In genomic region chr7:143951172-143951571, GRCm38 (mm10) we compare ENCODE assay signal across 9 mouse cellular contexts. TPM values are rescaled to one million over a fixed set of nuclear protein-coding genes. Genes with fewer than 3 reads are reported as not detected.
DNase-seq lines count a peak whose midpoint lies in the region; ATAC-seq and TF ChIP-seq lines count a peak whose summit lies in the region.
"Had no signal": no experiment of that assay in that cellular context is flagged by ENCODE, and none has a peak within 500 bp of the region (broad histone marks: within the 10 kb centered on the region; RNA-seq: fewer than 3 reads in every experiment).

No protein-coding gene starts in this region.

- TF ChIP-seq RAD21 in CH12.LX (IDR thresholded peaks at IDR 0.05; ENCODE audit: low read depth, low read length) = peak; percentile 12

- no peaks in the 10 kb centered on the region for H3K4me1 ChIP-seq in hindbrain, embryonic 10.5 days (replicated peaks)
- no peaks in the 10 kb centered on the region for H3K4me1 ChIP-seq in hindbrain, embryonic 14.5 days (replicated peaks; ENCODE audit: control insufficient read depth, insufficient read depth, low read length)
- H3K4me1 ChIP-seq in CH12.LX (ENCODE audit: control insufficient read depth in 1 of 2, insufficient read depth in 2 of 2) = no peaks in the 10 kb centered on the region
- H3K4me1 ChIP-seq in cortical plate, adult 2 months (ENCODE audit: control insufficient read depth, insufficient read depth, low read length) = no peaks in the 10 kb centered on the region
- H3K4me1 ChIP-seq in lung, adult 2 months (ENCODE audit: control insufficient read depth, insufficient read depth, low read length) = no peaks in the 10 kb centered on the region
- H3K4me1 ChIP-seq: limb, embryonic 13.5 days had no signal

- ATAC-seq in hindbrain, embryonic 14.5 days (ENCODE audit: low FRiP score) = no peak

- peak in 1 of 2 experiments; percentile 46; a peak in 2 of 4 replicates for TF ChIP-seq CTCF in CH12.LX (conservative IDR thresholded peaks at IDR 0.05 in 1 of 2, IDR thresholded peaks at IDR 0.05 in 1 of 2; ENCODE audit: low read depth in 2 of 2, low read length in 2 of 2)
- peak; percentile 46 for TF ChIP-seq CTCF in cortical plate, adult 2 months (IDR thresholded peaks at IDR 0.05; ENCODE audit: extremely low read depth, insufficient read depth, low read length)
- TF ChIP-seq CTCF in lung, adult 2 months (IDR thresholded peaks at IDR 0.05; ENCODE audit: insufficient read depth, low read length) = peak; percentile 71

- 0 out of 2 replicates have a peak, but pooled peaks cover 2% of the 10 kb centered on the region for H3K9me3 ChIP-seq in hindbrain, embryonic 10.5 days
- H3K9me3 ChIP-seq in hindbrain, embryonic 14.5 days (ENCODE audit: control insufficient read depth, low read length) = no peaks in the 10 kb centered on the region
- H3K9me3 ChIP-seq in CH12.LX (replicated peaks; ENCODE audit: low read length) = peaks cover 8% of the 10 kb centered on the region
- H3K9me3 ChIP-seq: limb, embryonic 13.5 days had no signal

- no peak for TF ChIP-seq EP300 in CH12.LX (IDR thresholded peaks at IDR 0.05; ENCODE audit: low read length)

- 0 out of 2 replicates have a peak overlapping the region, but pooled peaks have one; percentile 29 for H3K27ac ChIP-seq in hindbrain, embryonic 10.5 days
- H3K27ac ChIP-seq in hindbrain, embryonic 14.5 days = no peak overlapping the region
- H3K27ac ChIP-seq in CH12.LX (ENCODE audit: insufficient read depth, low read depth) = no peak overlapping the region
- no peak overlapping the region for H3K27ac ChIP-seq in cortical plate, adult 2 months (ENCODE audit: insufficient read depth, low read length)
- H3K27ac ChIP-seq: limb, embryonic 13.5 days had no signal

- DNase-seq in hindbrain, embryonic 10.5 days (ENCODE audit: low spot score) = no peak
- DNase-seq in hindbrain, embryonic 14.5 days (ENCODE audit: low spot score) = no peak
- DNase-seq in CH12.LX (ENCODE audit: extremely low read depth) = peak; percentile 4
- DNase-seq in lung, adult 2 months = peak; percentile 50
- DNase-seq in spleen, postnatal 14 days (ENCODE audit: low spot score in 2 of 2) = no peak
- no peak for DNase-seq in yolk sac, embryonic 10.5 days (ENCODE audit: low spot score)
- no peak for DNase-seq in gastrocnemius, adult 8-10 months (ENCODE audit: low spot score in 2 of 2)

- WGBS in hindbrain, embryonic 10.5 days = 27% methylated on average over 2 of the region's 2 CpGs
- WGBS in hindbrain, embryonic 14.5 days = 34% methylated on average over 2 of the region's 2 CpGs
- 24% methylated on average over 2 of the region's 2 CpGs for WGBS in lung, adult 2 months

- H3K9ac ChIP-seq in hindbrain, embryonic 14.5 days = no peak overlapping the region
- H3K9ac ChIP-seq in CH12.LX (ENCODE audit: insufficient read depth, low read depth) = no peak overlapping the region
- H3K9ac ChIP-seq: limb, embryonic 13.5 days had no signal

- no peak overlapping the region for H3K4me2 ChIP-seq in hindbrain, embryonic 14.5 days (replicated peaks)
- H3K4me2 ChIP-seq in CH12.LX (ENCODE audit: insufficient read depth, low read depth, poor library complexity, severe bottlenecking) = no peak overlapping the region
- H3K4me2 ChIP-seq: limb, embryonic 13.5 days had no signal

- no peaks in the 10 kb centered on the region for H3K27me3 ChIP-seq in hindbrain, embryonic 10.5 days (ENCODE audit: insufficient read depth, poor library complexity, severe bottlenecking)
- H3K27me3 ChIP-seq in hindbrain, embryonic 14.5 days (ENCODE audit: control insufficient read depth, insufficient read depth, low read length) = no peaks in the 10 kb centered on the region
- H3K27me3 ChIP-seq in CH12.LX (replicated peaks) = peaks cover 80% of the 10 kb centered on the region
- H3K27me3 ChIP-seq: limb, embryonic 13.5 days had no signal

- H3K79me2 ChIP-seq in CH12.LX (replicated peaks; ENCODE audit: control insufficient read depth, extremely low read depth, insufficient read depth, poor library complexity, severe bottlenecking) = no peaks in the 10 kb centered on the region

- no peak overlapping the region for H3K4me3 ChIP-seq in hindbrain, embryonic 10.5 days
- no peak overlapping the region for H3K4me3 ChIP-seq in hindbrain, embryonic 14.5 days (replicated peaks; ENCODE audit: low read length)
- H3K4me3 ChIP-seq in CH12.LX (replicated peaks in 1 of 3; ENCODE audit: low read depth in 2 of 3, low read length in 2 of 3, poor library complexity in 1 of 3) = no peak overlapping the region
- no peak overlapping the region for H3K4me3 ChIP-seq in cortical plate, adult 2 months (ENCODE audit: insufficient read depth, low read length)
- H3K4me3 ChIP-seq in lung, adult 2 months (replicated peaks; ENCODE audit: extremely low read depth, low read depth, low read length) = no peak overlapping the region
- H3K4me3 ChIP-seq: limb, embryonic 13.5 days had no signal

- no peaks in the 10 kb centered on the region for H3K36me3 ChIP-seq in hindbrain, embryonic 10.5 days
- no peaks in the 10 kb centered on the region for H3K36me3 ChIP-seq in hindbrain, embryonic 14.5 days (replicated peaks; ENCODE audit: control insufficient read depth, insufficient read depth)
- no peaks in the 10 kb centered on the region for H3K36me3 ChIP-seq in CH12.LX (replicated peaks in 1 of 2; ENCODE audit: control insufficient read depth in 1 of 2, insufficient read depth in 1 of 2, low read length in 1 of 2)
- H3K36me3 ChIP-seq: limb, embryonic 13.5 days had no signal

- in situ Hi-C loops in CH12.LX (cut with MboI; ENCODE audit: low pct_ligation_motif_present, low pct_unique_long_range_greater_than_20kb, low sequenced_read_pairs) = no loop called here

- TF ChIP-seq POLR2A in CH12.LX (IDR thresholded peaks at IDR 0.05; ENCODE audit: low read depth, low read length) = no peak
- TF ChIP-seq POLR2A in cortical plate, adult 2 months (IDR thresholded peaks at IDR 0.05; ENCODE audit: extremely low read depth, insufficient read depth, low read length) = no peak
- TF ChIP-seq POLR2A in lung, adult 2 months (IDR thresholded peaks at IDR 0.05; ENCODE audit: borderline replicate concordance, extremely low read depth, low read depth, low read length) = no peak

- dilution Hi-C loops in CH12.LX (cut with MboI; ENCODE audit: extremely low pct_ligation_motif_present, extremely low pct_unique_long_range_greater_than_20kb, low sequenced_read_pairs) = no loop called here

TF ChIP-seq in CH12.LX, 34 proteins besides CTCF, POLR2A, EP300 and RAD21:
- TF ChIP-seq CHD1 (IDR thresholded peaks at IDR 0.05; ENCODE audit: low read depth, low read length) (no peak), JUND (conservative IDR thresholded peaks at IDR 0.05; ENCODE audit: low read depth, low read length) (no peak), KAT2A (IDR thresholded peaks at IDR 0.05; ENCODE audit: insufficient replicate concordance, low read length) (no peak), TBP (conservative IDR thresholded peaks at IDR 0.05; ENCODE audit: low read depth, low read length) (no peak), ELF1 (IDR thresholded peaks at IDR 0.05; ENCODE audit: low read depth, low read length) (no peak), ZC3H11A (IDR thresholded peaks at IDR 0.05; ENCODE audit: low read depth, low read length) (no peak), BHLHE40 (IDR thresholded peaks at IDR 0.05; ENCODE audit: low read depth, low read length) (no peak)

RNA-seq across cellular contexts. Expression of gene Shank2, which starts 50.6 kb away (rescaled TPM):
- 0.95 and 1.6 TPM in 2 replicates for polyA plus RNA-seq in hindbrain, embryonic 10.5 days (2016; fragmentation: Nextera tagmentation; extraction: Ambion mirVana)
- polyA plus RNA-seq in hindbrain, embryonic 14.5 days (2014; fragmentation: Nextera tagmentation; extraction: Ambion mirVana) = 10.7 and 11.3 TPM in 2 replicates
- total RNA-seq in CH12.LX (2012; rRNA removed) (not detected in 2 replicates), CH12.LX (2014; rRNA removed) (not detected in 2 replicates)
- not detected in 2 replicates for polyA plus RNA-seq in CH12.LX (2012; ENCODE audit: insufficient read length, low read depth)
- polyA plus RNA-seq in cortical plate, adult 2 months (2012; rRNA removed) = 69.7 and 71.0 TPM in 2 replicates
- 3.4 and 3.5 TPM in 2 replicates for polyA plus RNA-seq in lung, adult 2 months (2012; rRNA removed)
- under 1 TPM; 0.07 to 0.13 (median 0.08) TPM for total RNA-seq in gastrocnemius, adult 8-10 months (2022)

Comparison
In these comparisons a context has a peak if more than half of its experiments do, and no peak if none do; other contexts are left out.
1. DNase-seq: peak in CH12.LX (single experiment) and lung, adult 2 months (single experiment); none in hindbrain, embryonic 10.5 days (single experiment), hindbrain, embryonic 14.5 days (single experiment), spleen, postnatal 14 days (0 of 2), yolk sac, embryonic 10.5 days (single experiment) and gastrocnemius, adult 8-10 months (0 of 2).